Mouse (Mus musculus) intestine, embryonic 14.5 days (tissue): ENCODE results near the gene Rbfox1. TPM values are rescaled to one million over a fixed set of nuclear protein-coding genes. Genes with fewer than 3 reads are reported as not detected.

Source experiments
- ATAC-seq: fragments of 200-750 bp; cut with Nextera tagmentation; replicated peaks from 2 replicates; pipeline ENCODE4 v1.8.0; 2017; ENCODE audit warnings: low read depth, moderate number of reproducible peaks, moderate TSS enrichment, moderate library complexity; ENCODE audit not compliant: low FRiP score, low TSS enrichment
- DNase-seq: peaks from one replicate; pipeline ENCODE4 v3.0.0-alpha.2; 2018; ENCODE audit warnings: low spot score
- H3K27ac ChIP-seq: fragments of 300-500 bp; sonication (generic); 2 replicates; pipeline ENCODE4 v1.5.1; 2014; ENCODE audit warnings: low read depth, mild to moderate bottlenecking, control low read depth
- H3K27me3 ChIP-seq: fragments of 300-500 bp; sonication (generic); replicated peaks from 2 replicates; pipeline ENCODE4 v1.6.1; 2014; ENCODE audit warnings: low read length, control low read depth; ENCODE audit not compliant: control insufficient read depth, insufficient read depth
- H3K36me3 ChIP-seq: fragments of 300-500 bp; sonication (generic); 2 replicates; pipeline ENCODE4 v1.6.1; 2014; ENCODE audit warnings: low read length, control low read depth; ENCODE audit not compliant: control insufficient read depth, insufficient read depth
- H3K4me1 ChIP-seq: fragments of 300-500 bp; sonication (generic); replicated peaks from 2 replicates; pipeline ENCODE4 v1.6.1; 2014; ENCODE audit warnings: low read length, control low read depth, mixed read lengths; ENCODE audit not compliant: control insufficient read depth, insufficient read depth
- H3K4me2 ChIP-seq: fragments of 300-500 bp; sonication (generic); 2 replicates; pipeline ENCODE4 v1.6.1; 2014; ENCODE audit warnings: low read length
- H3K4me3 ChIP-seq: fragments of 300-500 bp; sonication (generic); 2 replicates; pipeline ENCODE4 v1.5.1; 2014; ENCODE audit warnings: low read depth, low read length, control low read depth, mixed read lengths
- H3K9ac ChIP-seq: fragments of 300-500 bp; sonication (generic); 2 replicates; pipeline ENCODE4 v1.6.1; 2014; ENCODE audit warnings: mild to moderate bottlenecking, low read length
- H3K9me3 ChIP-seq: fragments of 300-500 bp; sonication (generic); 2 replicates; pipeline ENCODE4 v1.6.1; 2016; ENCODE audit warnings: low read length, control low read depth; ENCODE audit not compliant: control insufficient read depth
- WGBS: fragments of 180-500 bp; shearing (Covaris S2); extraction: QIAGEN DNeasy Blood & Tissue Kit; methylation state at CpG from one replicate; pipeline ENCODE4 v1.1.7; 2014; 5-methylcytosine and 5-hydroxymethylcytosine counted together
- polyA plus RNA-seq: library from polyadenylated mRNA; unstranded; fragments of >200 nt; fragmentation: Nextera tagmentation; extraction: Ambion mirVana; gene quantifications from 2 replicates; pipeline ENCODE4 v1.2.1, GENCODE M21; 2014

Gene Rbfox1
- polyA plus RNA-seq, 1 experiment from 2014 or later, result 3.3 TPM

- H3K27me3 ChIP-seq, result no peaks in the 10 kb centered on the region
- no peaks in the 10 kb centered on the region for H3K36me3 ChIP-seq
- no peak overlapping the region for H3K9ac ChIP-seq
- no peak for ATAC-seq
- H3K4me1 ChIP-seq, result no peaks in the 10 kb centered on the region
- H3K27ac ChIP-seq, result no peak overlapping the region
- WGBS, result 70% methylated on average over 3 of the region's 3 CpGs
- no peak overlapping the region for H3K4me2 ChIP-seq
- H3K4me3 ChIP-seq, result no peak overlapping the region
- DNase-seq, result no peak
- H3K9me3 ChIP-seq, result no peaks in the 10 kb centered on the region
Observed at GRCm38 (mm10) chr16:7302416-7302815, 1417.3 kb downstream of the Rbfox1 start.

GRCm38 (mm10) chr16:7329196-7329595 is 1444.0 kb downstream of the Rbfox1 start:
- no peak overlapping the region for H3K9ac ChIP-seq
- WGBS, result 68% methylated on average over 3 of the region's 3 CpGs
- DNase-seq (no peak), ATAC-seq (no peak)
- no peaks in the 10 kb centered on the region for H3K36me3 ChIP-seq
- no peaks in the 10 kb centered on the region for H3K27me3 ChIP-seq
- H3K4me3 ChIP-seq, result no peak overlapping the region
- no peaks in the 10 kb centered on the region for H3K4me1 ChIP-seq
- H3K27ac ChIP-seq, result no peak overlapping the region
- H3K9me3 ChIP-seq, result no peaks in the 10 kb centered on the region
- H3K4me2 ChIP-seq, result no peak overlapping the region

- ATAC-seq, result no peak
- H3K27ac ChIP-seq, result no peak overlapping the region
Observed at GRCm38 (mm10) chr16:7341186-7341585, 1456.0 kb downstream of the Rbfox1 start.

GRCm38 (mm10) chr16:7345298-7345697 is 1460.1 kb downstream of the Rbfox1 start:
- no peaks in the 10 kb centered on the region for H3K36me3 ChIP-seq

More at GRCm38 (mm10) chr16:7341186-7341585, 1456.0 kb downstream of the Rbfox1 start:
- Histone ChIP-seq H3K4me2 (no peak overlapping the region), H3K4me3 (no peak overlapping the region), H3K4me1 (no peaks in the 10 kb centered on the region), H3K36me3 (no peaks in the 10 kb centered on the region), H3K9me3 (no peaks in the 10 kb centered on the region), H3K27me3 (no peaks in the 10 kb centered on the region), H3K9ac (no peak overlapping the region)
- DNase-seq, result no peak
- 36% methylated on average over 4 of the region's 4 CpGs for WGBS

GRCm38 (mm10) chr16:7346001-7346625 is 1461.0 kb downstream of the Rbfox1 start:
- H3K4me3 ChIP-seq, result no peak overlapping the region
- ATAC-seq, result no peak
- H3K9ac ChIP-seq, result no peak overlapping the region
- 55% methylated on average over 11 of the region's 11 CpGs for WGBS
- H3K27ac ChIP-seq, result no peak overlapping the region
- H3K9me3 ChIP-seq, result no peaks in the 10 kb centered on the region
- H3K4me2 ChIP-seq, result no peak overlapping the region
- H3K36me3 ChIP-seq, result no peaks in the 10 kb centered on the region
- DNase-seq, result no peak
- H3K27me3 ChIP-seq, result no peaks in the 10 kb centered on the region
- no peaks in the 10 kb centered on the region for H3K4me1 ChIP-seq

More at GRCm38 (mm10) chr16:7345298-7345697, 1460.1 kb downstream of the Rbfox1 start:
- H3K4me3 ChIP-seq, result no peak overlapping the region
- no peaks in the 10 kb centered on the region for H3K27me3 ChIP-seq
- no peak overlapping the region for H3K4me2 ChIP-seq
- WGBS, result 56% methylated on average over 3 of the region's 3 CpGs
- H3K9ac ChIP-seq, result no peak overlapping the region
- H3K4me1 ChIP-seq, result no peaks in the 10 kb centered on the region
- H3K9me3 ChIP-seq, result no peaks in the 10 kb centered on the region
- no peak overlapping the region for H3K27ac ChIP-seq
- ATAC-seq, result no peak
- no peak for DNase-seq

GRCm38 (mm10) chr16:7347522-7348165 is 1462.5 kb downstream of the Rbfox1 start:
- Histone ChIP-seq H3K4me2 (no peak overlapping the region), H3K27ac (no peak overlapping the region), H3K4me3 (no peak overlapping the region), H3K36me3 (no peaks in the 10 kb centered on the region), H3K9me3 (no peaks in the 10 kb centered on the region), H3K27me3 (no peaks in the 10 kb centered on the region), H3K9ac (no peak overlapping the region), H3K4me1 (no peaks in the 10 kb centered on the region)
- ATAC-seq (no peak), DNase-seq (no peak)
- 70% methylated on average over 7 of the region's 7 CpGs for WGBS

- H3K27me3 ChIP-seq, result no peaks in the 10 kb centered on the region
- no peak overlapping the region for H3K9ac ChIP-seq
- no peaks in the 10 kb centered on the region for H3K36me3 ChIP-seq
- H3K27ac ChIP-seq, result no peak overlapping the region
- no peak overlapping the region for H3K4me3 ChIP-seq
- no peak for DNase-seq
- no peak for ATAC-seq
- H3K4me2 ChIP-seq, result no peak overlapping the region
- H3K9me3 ChIP-seq, result no peaks in the 10 kb centered on the region
- WGBS, result 61% methylated on average over 16 of the region's 16 CpGs
- no peaks in the 10 kb centered on the region for H3K4me1 ChIP-seq
Observed at GRCm38 (mm10) chr16:7352808-7353207, 1467.7 kb downstream of the Rbfox1 start.

- H3K9me3 ChIP-seq, result no peaks in the 10 kb centered on the region
- no peaks in the 10 kb centered on the region for H3K27me3 ChIP-seq
- no peaks in the 10 kb centered on the region for H3K4me1 ChIP-seq
- DNase-seq (no peak), ATAC-seq (no peak)
- H3K9ac ChIP-seq, result no peak overlapping the region
- H3K36me3 ChIP-seq, result no peaks in the 10 kb centered on the region
- H3K4me2 ChIP-seq, result no peak overlapping the region
- 61% methylated on average over 4 of the region's 4 CpGs for WGBS
- no peak overlapping the region for H3K4me3 ChIP-seq
- H3K27ac ChIP-seq, result no peak overlapping the region
Observed at GRCm38 (mm10) chr16:7354116-7354515, 1469.0 kb downstream of the Rbfox1 start.

- ATAC-seq, result no peak
- WGBS, result 85% methylated on average over 5 of the region's 5 CpGs
- no peak for DNase-seq
Observed at GRCm38 (mm10) chr16:7359043-7359442, 1473.9 kb downstream of the Rbfox1 start.

More at GRCm38 (mm10) chr16:7359043-7359442, 1473.9 kb downstream of the Rbfox1 start:
- Histone ChIP-seq H3K4me3 (no peak overlapping the region), H3K27ac (no peak overlapping the region), H3K9ac (no peak overlapping the region), H3K4me2 (no peak overlapping the region), H3K9me3 (no peaks in the 10 kb centered on the region), H3K27me3 (no peaks in the 10 kb centered on the region), H3K36me3 (no peaks in the 10 kb centered on the region), H3K4me1 (no peaks in the 10 kb centered on the region)
